Comparison of ENCODE assay signal across 23 mouse cellular contexts in the genomic region with DNA sequence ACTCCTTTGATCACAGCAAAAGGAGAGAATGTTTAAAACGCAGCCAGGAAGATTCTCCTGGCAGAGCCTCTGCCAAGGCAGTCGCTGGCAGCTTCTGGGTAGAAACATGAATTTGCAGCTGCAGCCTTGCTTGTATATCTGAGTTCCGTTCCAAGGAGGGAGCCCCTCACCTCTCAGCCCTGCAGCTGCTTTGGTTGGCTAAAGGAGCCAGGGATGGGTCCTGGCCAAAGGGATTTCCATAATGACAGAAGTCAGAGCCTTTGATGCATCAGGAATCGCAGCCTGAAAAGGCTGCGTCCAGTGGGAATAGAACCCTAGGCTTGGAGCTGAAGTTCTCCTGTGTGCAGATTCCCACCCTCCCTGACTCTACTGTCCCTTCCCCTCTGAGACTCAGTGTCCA. TPM values are rescaled to one million over a fixed set of nuclear protein-coding genes. Genes with fewer than 3 reads are reported as not detected.
"Had no signal": no experiment of that assay in that cellular context is flagged by ENCODE, and none has a peak within 500 bp of the region (broad histone marks: within the 10 kb centered on the region; RNA-seq: fewer than 3 reads in every experiment).

No protein-coding gene starts in this region.

- H3K9ac ChIP-seq: forebrain, postnatal 0 days; heart, embryonic 13.5 days; heart, embryonic 15.5 days; hindbrain, embryonic 13.5 days; hindbrain, embryonic 15.5 days; kidney, embryonic 15.5 days; limb, embryonic 12.5 days had no signal

- H3K4me3 ChIP-seq: heart, adult 2 months; heart, embryonic 13.5 days; heart, embryonic 15.5 days; hindbrain, embryonic 13.5 days; hindbrain, embryonic 15.5 days; kidney, embryonic 15.5 days; limb, embryonic 10.5 days; limb, embryonic 12.5 days had no signal

- H3K27me3 ChIP-seq: hindbrain, embryonic 15.5 days; kidney, embryonic 15.5 days; limb, embryonic 12.5 days had no signal

- H3K9me3 ChIP-seq: heart, embryonic 13.5 days; heart, embryonic 15.5 days; hindbrain, embryonic 13.5 days; hindbrain, embryonic 15.5 days; kidney, embryonic 15.5 days; limb, embryonic 10.5 days; limb, embryonic 12.5 days had no signal

- ATAC-seq: forebrain, postnatal 0 days; intestine, embryonic 16.5 days had no signal

- DNase-seq: forebrain, postnatal 0 days; gastrocnemius, postnatal 14 days; gastrocnemius, postnatal 36 days; heart, adult 11 months; heart, adult 2 months; heart, postnatal 14 days; heart, postnatal 36 days; kidney, adult 11 months; kidney, adult 2 months; kidney, adult 9 months; kidney, postnatal 14 days; kidney, postnatal 36 days; liver had no signal

- H3K4me2 ChIP-seq: heart, embryonic 11.5 days; heart, embryonic 13.5 days; heart, embryonic 15.5 days; hindbrain, embryonic 13.5 days; hindbrain, embryonic 15.5 days; kidney, embryonic 15.5 days; limb, embryonic 12.5 days had no signal

- H3K36me3 ChIP-seq: heart, embryonic 13.5 days; heart, embryonic 15.5 days; hindbrain, embryonic 13.5 days; hindbrain, embryonic 15.5 days; kidney, embryonic 15.5 days; limb, embryonic 10.5 days; limb, embryonic 12.5 days had no signal

- H3K4me1 ChIP-seq: heart, embryonic 13.5 days; heart, embryonic 15.5 days had no signal

- H3K27ac ChIP-seq: heart, adult 2 months; heart, embryonic 13.5 days; heart, embryonic 15.5 days; hindbrain, embryonic 13.5 days; hindbrain, embryonic 15.5 days; kidney, embryonic 15.5 days; kidney, postnatal 0 days; limb, embryonic 10.5 days; limb, embryonic 12.5 days had no signal

RNA-seq across cellular contexts. Expression of gene Nod2, which starts 32.1 kb away (rescaled TPM):
- polyA plus RNA-seq: hindbrain, embryonic 15.5 days had no signal
